Mouse (Mus musculus): Measurements from ENCODE around the gene Eef1g. TPM values are rescaled to one million over a fixed set of nuclear protein-coding genes. Genes with fewer than 3 reads are reported as not detected.
"Not testable (repeated sequence)": the region's sequence is repeated elsewhere in the genome, so short reads cannot be mapped to it uniquely, and the experiment has no call there.

The Eef1g gene
- total RNA-seq, 2 experiments from 2014 or later, result 357 to 371 TPM

GRCm38 (mm10) chr19:8945251-8945650, 21.6 kb upstream of the Eef1g start:
- no peak for DNase-seq

- DNase-seq, result no peak
Observed at GRCm38 (mm10) chr19:8946929-8947328, 19.9 kb upstream of the Eef1g start.

DNA sequence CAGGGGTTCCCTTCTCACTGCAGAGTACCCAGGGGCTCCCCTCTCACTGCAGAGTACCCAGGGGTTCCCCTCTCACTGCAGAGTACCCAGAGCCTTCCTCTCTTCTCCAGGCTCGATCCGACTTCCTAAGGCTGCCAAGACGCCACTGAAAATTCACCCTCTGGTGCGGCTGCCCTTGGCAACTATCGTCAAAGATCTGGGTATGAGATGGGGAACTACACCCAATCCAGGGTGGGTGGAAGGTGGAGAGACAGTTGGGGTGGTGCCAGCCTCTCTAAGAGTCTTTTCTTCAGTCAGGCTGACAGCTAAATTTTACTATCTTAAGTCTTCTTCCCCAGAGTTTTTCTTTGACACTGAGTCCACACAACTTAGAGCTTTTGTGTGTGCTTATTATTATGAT, 16.7 kb upstream of the Eef1g start:
- no peak for DNase-seq

- DNase-seq, result no peak
Observed at GRCm38 (mm10) chr19:8952241-8952640, 14.6 kb upstream of the Eef1g start.

GRCm38 (mm10) chr19:8953135-8954039, 13.5 kb upstream of the Eef1g start, which contains the start of gene Tut1:
Gene Tut1, plus strand, starts transcription at chr19:8953847.
- DNase-seq, result peak; percentile 93

GRCm38 (mm10) chr19:8954171-8954570, 12.7 kb upstream of the Eef1g start:
- no peak for DNase-seq

- DNase-seq, result no peak
Observed at GRCm38 (mm10) chr19:8962256-8962655, 4.6 kb upstream of the Eef1g start.

DNA sequence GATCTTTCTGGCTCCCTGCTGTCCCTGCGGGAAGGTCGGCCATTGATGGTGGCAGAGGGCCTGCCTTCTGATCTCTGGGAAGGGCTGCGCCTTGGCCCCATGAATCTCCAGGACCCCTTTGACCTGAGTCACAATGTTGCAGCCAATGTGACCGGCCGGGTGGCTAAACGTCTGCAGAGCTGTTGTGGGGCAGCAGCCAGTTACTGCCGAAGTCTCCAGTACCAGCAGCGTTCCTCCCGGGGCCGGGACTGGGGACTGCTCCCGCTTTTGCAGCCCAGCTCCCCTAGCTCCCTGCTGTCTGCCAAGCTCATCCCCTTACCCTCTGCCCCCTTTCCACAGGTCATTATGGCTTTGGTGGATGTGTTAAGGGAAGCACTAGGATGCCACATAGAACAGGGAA, 1.8 kb upstream of the Eef1g start:
- no peak for DNase-seq

GRCm38 (mm10) chr19:8965771-8966170, 1.1 kb upstream of the Eef1g start:
- peak; percentile 43 for DNase-seq

- no peak for DNase-seq
Observed at GRCm38 (mm10) chr19:8966198-8966589, 647 bp upstream of the Eef1g start.

GRCm38 (mm10) chr19:8967373-8967743, 517 bp downstream of the Eef1g start:
- no peak for DNase-seq

DNA sequence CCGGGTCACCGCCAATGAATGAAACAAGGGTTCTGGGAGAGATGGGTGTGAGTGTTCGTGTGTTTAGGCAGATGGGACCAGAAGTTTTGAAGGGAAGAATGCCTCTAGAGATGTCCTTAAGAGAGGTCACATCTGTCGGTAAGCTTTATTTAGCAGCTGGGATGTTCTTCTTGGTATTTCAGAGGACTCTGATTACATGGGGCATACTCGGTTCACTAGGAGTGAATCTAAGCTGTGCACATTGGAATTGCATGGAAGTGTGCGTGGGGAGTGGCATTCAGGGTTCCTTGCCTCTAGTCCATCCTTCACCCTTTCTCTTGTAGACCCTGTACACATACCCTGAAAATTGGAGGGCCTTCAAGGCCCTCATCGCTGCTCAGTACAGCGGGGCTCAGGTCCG, 1.1 kb downstream of the Eef1g start:
- DNase-seq, result no peak

GRCm38 (mm10) chr19:8972491-8972890, 5.7 kb downstream of the Eef1g start:
- DNase-seq, result not testable (repeated sequence)

DNA sequence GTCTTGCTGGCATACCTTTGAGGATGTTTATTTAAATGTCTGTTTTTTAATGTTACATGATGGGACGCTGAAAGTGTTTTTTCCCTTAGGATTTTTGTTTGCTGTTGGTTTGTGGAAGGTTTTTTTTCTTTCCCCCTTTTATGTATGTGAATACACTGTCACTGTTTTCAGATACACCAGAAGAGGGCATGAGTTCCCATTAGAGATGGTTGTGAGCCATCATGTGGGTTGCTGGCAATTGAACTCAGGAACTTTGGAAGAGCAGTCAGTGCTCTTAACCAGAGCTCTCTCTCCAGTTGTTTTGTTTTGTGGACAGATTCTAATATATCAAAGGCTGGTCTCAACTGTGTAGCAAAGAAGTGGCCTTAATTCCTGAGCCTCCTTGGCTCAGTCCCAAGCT, 7.8 kb downstream of the Eef1g start:
- no peak for DNase-seq

GRCm38 (mm10) chr19:8975491-8975890, 8.7 kb downstream of the Eef1g start:
- DNase-seq, result no peak

DNA sequence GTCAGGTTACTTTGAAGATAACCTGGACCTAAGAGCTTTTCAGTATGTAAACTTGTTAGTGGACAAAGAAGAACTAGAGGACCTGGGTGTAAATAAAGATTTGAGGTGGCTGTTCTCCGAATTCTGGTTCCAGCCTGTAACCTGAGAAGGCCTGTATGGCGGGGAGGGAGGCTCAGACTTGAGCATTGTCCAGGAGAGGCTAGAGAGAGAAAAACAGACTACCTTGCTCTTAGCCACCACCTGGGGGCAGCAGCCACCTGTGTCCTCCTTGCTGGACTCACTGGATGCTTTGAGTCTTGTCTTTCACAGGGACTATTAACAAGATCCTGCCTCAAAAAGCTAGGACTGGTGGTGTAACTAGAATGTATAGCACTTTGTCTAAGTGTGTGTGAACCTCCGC, 9.7 kb downstream of the Eef1g start:
- peak; percentile 66 for DNase-seq

- DNase-seq, result no peak
Observed at GRCm38 (mm10) chr19:8980771-8981170, 13.9 kb downstream of the Eef1g start.

- DNase-seq, result peak; percentile 57
Observed at GRCm38 (mm10) chr19:8981450-8982168, 14.8 kb downstream of the Eef1g start.

DNA sequence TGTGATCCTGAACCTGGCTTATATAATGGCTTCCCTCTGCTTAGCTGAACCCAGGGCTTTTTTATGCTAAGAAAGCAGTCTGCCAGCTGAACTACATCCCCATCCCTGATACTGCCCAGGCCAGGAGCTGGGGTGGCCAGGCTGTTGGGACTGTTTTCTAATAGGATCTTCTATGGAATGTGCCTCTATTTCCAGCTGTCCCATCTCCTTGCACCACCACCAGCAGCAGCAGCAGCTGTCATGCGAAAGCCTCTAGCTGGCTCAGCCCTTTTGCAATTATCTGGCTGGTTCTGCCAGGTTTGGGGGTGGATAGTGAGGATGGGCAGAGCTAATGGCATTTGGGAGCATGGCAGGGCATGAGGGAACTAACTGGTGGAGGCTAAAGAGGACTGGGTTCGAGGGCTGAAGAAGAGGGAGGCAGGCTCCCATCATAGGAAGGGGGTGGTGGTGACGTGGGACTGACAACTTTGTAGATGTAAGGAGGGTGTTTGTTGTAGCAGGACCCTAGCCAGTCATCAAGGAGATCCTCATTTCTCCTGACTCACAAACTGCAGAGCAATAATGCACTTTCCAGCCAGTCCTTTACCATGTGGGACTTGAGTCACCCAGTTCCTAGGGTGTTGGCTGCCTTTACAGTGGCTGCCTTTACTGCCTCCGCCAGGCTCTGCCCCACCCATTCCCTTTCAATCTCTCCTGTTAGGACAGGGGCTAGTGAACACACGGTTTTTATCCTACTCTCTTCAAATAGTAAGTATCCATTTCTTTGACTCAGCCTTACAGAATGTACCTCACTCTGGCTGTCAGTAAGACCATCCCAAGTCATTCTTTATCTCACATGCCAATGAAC, 15.7 kb downstream of the Eef1g start:
- no peak for DNase-seq

GRCm38 (mm10) chr19:8983150-8983650, 16.4 kb downstream of the Eef1g start:
- DNase-seq, result peak; percentile 33

DNA sequence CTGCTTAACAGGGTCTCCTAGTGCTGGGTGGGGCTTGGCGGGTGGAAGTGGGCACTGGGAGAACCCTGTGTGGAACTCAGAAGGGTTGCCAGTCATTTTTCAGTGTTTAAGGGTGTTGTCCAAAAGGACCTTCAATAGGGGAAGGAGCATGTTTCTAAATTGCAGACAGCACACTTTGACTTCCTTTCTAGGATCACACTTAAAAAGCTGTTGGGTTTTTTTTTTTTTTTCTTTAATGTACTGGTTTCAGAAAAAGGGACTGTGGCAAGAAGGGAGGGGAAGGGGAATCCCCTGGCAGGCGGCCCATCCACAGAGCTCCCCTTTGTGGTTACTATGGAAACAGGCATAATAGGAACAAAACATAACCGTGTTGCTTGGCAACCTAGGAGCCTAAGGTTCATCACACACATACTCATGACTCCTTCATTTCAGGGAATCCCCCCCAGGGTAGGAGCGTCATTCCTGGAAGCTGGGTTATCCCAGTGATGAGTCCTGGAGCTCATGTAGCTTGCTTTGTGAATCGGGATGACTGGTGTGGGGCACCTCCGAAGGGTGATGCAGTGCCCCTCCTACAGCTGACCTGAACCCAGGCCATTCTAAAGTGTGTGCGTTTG, 17.5 kb downstream of the Eef1g start:
- DNase-seq, result peak; percentile 84

DNA sequence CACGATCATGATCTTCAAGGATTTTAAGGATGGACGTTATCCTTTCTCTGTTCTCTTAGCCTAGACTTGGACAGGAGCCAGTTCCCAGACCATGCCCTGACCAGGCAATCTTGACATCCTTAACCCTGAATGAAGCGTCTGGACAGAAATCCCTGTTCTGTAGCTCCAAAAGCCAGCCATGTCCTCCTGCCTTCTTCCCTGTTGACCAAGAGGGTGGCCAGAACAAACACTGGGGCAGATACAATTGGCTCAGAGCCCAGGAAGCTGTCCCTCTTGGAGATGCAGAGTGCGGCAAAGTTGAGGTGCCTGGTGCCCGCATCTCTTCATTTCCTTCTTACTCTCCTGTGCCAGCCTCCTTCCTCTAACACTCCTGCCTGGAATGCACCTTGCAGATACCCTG, 19.1 kb downstream of the Eef1g start:
- DNase-seq, result peak; percentile 30

Measured in heart, postnatal 4 days (tissue).